Mouse (Mus musculus): ENCODE data around the gene Idua.

Idua gene

GRCm38 (mm10) chr5:108713691-108714090, 53.6 kb downstream of the Idua start:
- intact Hi-C loops (cut with DNase I): no loop called here

GRCm38 (mm10) chr5:108714149-108714548, 54.0 kb downstream of the Idua start:
- intact Hi-C loops (cut with DNase I): no loop called here

GRCm38 (mm10) chr5:108715974-108716373, 55.8 kb downstream of the Idua start:
- intact Hi-C loops (cut with DNase I): no loop called here

- intact Hi-C loops (cut with DNase I): no loop called here
Observed at GRCm38 (mm10) chr5:108718051-108718450, 57.9 kb downstream of the Idua start.

GRCm38 (mm10) chr5:108719761-108720160, 59.6 kb downstream of the Idua start:
- intact Hi-C loops (cut with DNase I): loop anchor here (10.0 kb wide), 1 partner anchor 295 kb away; no protein-coding TSS in a partner anchor

GRCm38 (mm10) chr5:108724006-108724405, 63.9 kb downstream of the Idua start:
- intact Hi-C loops (cut with DNase I): loop anchor here (10.0 kb wide), 1 partner anchor 299 kb away; no protein-coding TSS in a partner anchor

GRCm38 (mm10) chr5:108726557-108727248, 66.6 kb downstream of the Idua start:
- intact Hi-C loops (cut with DNase I): loop anchor here (1.0 to 10.0 kb wide), 3 partner anchors 36 to 302 kb away; partner anchors contain the start of gene Slc26a1

- intact Hi-C loops (cut with DNase I): loop anchor here (1.0 to 10.0 kb wide), 3 partner anchors 37 to 303 kb away; partner anchors contain the start of gene Slc26a1
Observed at GRCm38 (mm10) chr5:108727425-108727824, 67.3 kb downstream of the Idua start.
